Mouse (Mus musculus): Measurements from ENCODE around the gene 6330409D20Rik.

6330409D20Rik gene

GRCm38 (mm10) chr2:32740916-32741272, at the start of gene 6330409D20Rik:
Gene 6330409D20Rik, minus strand, starts transcription at chr2:32741016.
- DNase-seq (ENCODE audit: low read depth, low spot score), result no peak

- DNase-seq (ENCODE audit: low read depth, low spot score), result no peak
Observed at GRCm38 (mm10) chr2:32788581-32788980, 47.8 kb upstream of the 6330409D20Rik start.

- peak; percentile 28 for DNase-seq (ENCODE audit: low read depth, low spot score)
Observed at GRCm38 (mm10) chr2:32787176-32787575, 46.4 kb upstream of the 6330409D20Rik start.

GRCm38 (mm10) chr2:32784048-32784681, 43.3 kb upstream of the 6330409D20Rik start, which contains the start of gene Cfap157:
Gene Cfap157, minus strand, starts transcription at chr2:32784428.
- DNase-seq (ENCODE audit: low read depth, low spot score), result no peak

- no peak for DNase-seq (ENCODE audit: low read depth, low spot score)
Observed at GRCm38 (mm10) chr2:32781710-32782109, 40.9 kb upstream of the 6330409D20Rik start.

GRCm38 (mm10) chr2:32779714-32780113, 38.9 kb upstream of the 6330409D20Rik start:
- DNase-seq (ENCODE audit: low read depth, low spot score), result no peak

- peak; percentile 36 for DNase-seq (ENCODE audit: low read depth, low spot score)
Observed at GRCm38 (mm10) chr2:32779131-32779530, 38.3 kb upstream of the 6330409D20Rik start.

GRCm38 (mm10) chr2:32778081-32778480, 37.3 kb upstream of the 6330409D20Rik start:
- DNase-seq (ENCODE audit: low read depth, low spot score), result peak; percentile 74

GRCm38 (mm10) chr2:32776192-32776591, 35.4 kb upstream of the 6330409D20Rik start:
- no peak for DNase-seq (ENCODE audit: low read depth, low spot score)

GRCm38 (mm10) chr2:32775359-32776074, 34.7 kb upstream of the 6330409D20Rik start, which contains the start of the genes Ttc16 and Ptrh1:
Gene Ttc16, minus strand, starts transcription at chr2:32775633.
Gene Ptrh1, plus strand, starts transcription at chr2:32775786.
- peak; percentile 96 for DNase-seq (ENCODE audit: low read depth, low spot score)

GRCm38 (mm10) chr2:32772626-32773279, 31.9 kb upstream of the 6330409D20Rik start:
- peak; percentile 47 for DNase-seq (ENCODE audit: low read depth, low spot score)

GRCm38 (mm10) chr2:32771886-32772285, 31.1 kb upstream of the 6330409D20Rik start:
- DNase-seq (ENCODE audit: low read depth, low spot score), result peak; percentile 52

GRCm38 (mm10) chr2:32769327-32770085, 28.7 kb upstream of the 6330409D20Rik start:
- no peak for DNase-seq (ENCODE audit: low read depth, low spot score)

- DNase-seq (ENCODE audit: low read depth, low spot score), result no peak
Observed at GRCm38 (mm10) chr2:32768661-32769285, 28.0 kb upstream of the 6330409D20Rik start.

- no peak for DNase-seq (ENCODE audit: low read depth, low spot score)
Observed at GRCm38 (mm10) chr2:32767241-32767640, 26.4 kb upstream of the 6330409D20Rik start.

- no peak for DNase-seq (ENCODE audit: low read depth, low spot score)
Observed at GRCm38 (mm10) chr2:32763353-32763752, 22.5 kb upstream of the 6330409D20Rik start.

- DNase-seq (ENCODE audit: low read depth, low spot score), result no peak
Observed at GRCm38 (mm10) chr2:32761859-32762258, 21.0 kb upstream of the 6330409D20Rik start.

- DNase-seq (ENCODE audit: low read depth, low spot score), result no peak
Observed at GRCm38 (mm10) chr2:32761361-32761760, 20.5 kb upstream of the 6330409D20Rik start.

GRCm38 (mm10) chr2:32759001-32759400, 18.2 kb upstream of the 6330409D20Rik start:
- DNase-seq (ENCODE audit: low read depth, low spot score), result no peak

GRCm38 (mm10) chr2:32758503-32758902, 17.7 kb upstream of the 6330409D20Rik start:
- no peak for DNase-seq (ENCODE audit: low read depth, low spot score)
